Mouse (Mus musculus) small intestine, adult 2 months (tissue): ENCODE results near the gene Cfap157. TPM values are rescaled to one million over a fixed set of nuclear protein-coding genes. Genes with fewer than 3 reads are reported as not detected.
A peak's percentile ranks its signal among the peaks of the same experiment; 100 is the strongest.

Source experiments
- H3K27ac ChIP-seq: fragments of 200-500 bp; 2 replicates; pipeline ENCODE4 v1.5.1; 2012; ENCODE audit warnings: low read depth, low read length, control low read depth, inconsistent platforms; ENCODE audit not compliant: insufficient read depth
- H3K27me3 ChIP-seq: fragments of 200-500 bp; 2 replicates; pipeline ENCODE4 v1.6.1; 2012; ENCODE audit warnings: mild to moderate bottlenecking, moderate library complexity, low read length, inconsistent platforms; ENCODE audit not compliant: control insufficient read depth, insufficient read depth
- H3K36me3 ChIP-seq: fragments of 200-500 bp; 2 replicates; pipeline ENCODE4 v1.6.1; 2012; ENCODE audit warnings: mild to moderate bottlenecking, low read length, control low read depth, inconsistent platforms; ENCODE audit not compliant: control insufficient read depth, insufficient read depth
- H3K4me1 ChIP-seq: fragments of 200-500 bp; 2 replicates; pipeline ENCODE4 v1.6.1; 2012; ENCODE audit warnings: low read length, inconsistent platforms, mixed read lengths; ENCODE audit not compliant: control insufficient read depth, insufficient read depth, insufficient read length
- H3K4me3 ChIP-seq: fragments of 200-500 bp; 2 replicates; pipeline ENCODE4 v1.5.1; 2012; ENCODE audit warnings: low read depth, mild to moderate bottlenecking, control low read depth, inconsistent platforms, low read length, moderate library complexity
- CTCF ChIP-seq: fragments of 200-500 bp; IDR thresholded peaks from 2 replicates; pipeline ENCODE4 v1.5.1; 2012; ENCODE audit warnings: low read depth, mild to moderate bottlenecking, control low read depth, inconsistent platforms, low read length, moderate library complexity, mixed read lengths; ENCODE audit not compliant: insufficient replicate concordance, insufficient read length; ENCODE audit errors: extremely low read depth
- POLR2A ChIP-seq: fragments of 200-500 bp; IDR thresholded peaks from 2 replicates; pipeline ENCODE4 v1.6.1; 2012; ENCODE audit warnings: low read depth, mild to moderate bottlenecking, control low read depth, inconsistent platforms, low read length, moderate library complexity
- WGBS: fragments of 180-500 bp; shearing (Covaris S2); methylation state at CpG from one replicate; pipeline ENCODE4 v1.1.7; 2018; 5-methylcytosine and 5-hydroxymethylcytosine counted together
- polyA plus RNA-seq: library from polyadenylated mRNA; depleted of rRNA; stranded (reverse); fragments of >200 nt; gene quantifications from 2 replicates; pipeline ENCODE4 v1.2.3, GENCODE M21; 2012

Cfap157 gene
- polyA plus RNA-seq, 1 experiment: 0.06 TPM

DNA sequence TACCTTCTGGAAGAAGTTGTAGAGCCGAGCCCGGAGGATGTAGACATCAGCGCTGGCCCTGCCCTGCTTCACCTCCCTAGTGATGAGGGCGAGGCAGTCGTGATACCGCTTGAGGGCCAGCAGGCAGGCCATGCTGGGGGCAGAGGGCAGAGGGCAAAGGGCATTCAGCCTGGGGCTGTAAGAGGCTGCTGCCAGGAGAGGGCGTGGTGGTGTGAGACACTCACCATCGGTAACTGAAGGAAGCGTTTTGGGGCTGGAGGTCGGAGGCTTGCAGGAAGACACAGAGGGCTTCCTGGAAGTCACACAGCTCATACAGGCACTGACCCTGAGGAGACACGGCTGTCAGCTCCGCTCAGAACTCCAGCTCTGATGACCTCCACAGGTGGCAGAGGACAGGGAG, 12.3 kb downstream of the Cfap157 start:
- Histone ChIP-seq H3K27me3 (no peaks in the 10 kb centered on the region), H3K36me3 (no peaks in the 10 kb centered on the region), H3K4me1 (peaks cover 53% of the 10 kb centered on the region), H3K4me3 (peak overlapping the region; percentile 43), H3K27ac (peak overlapping the region; percentile 91)
- WGBS: 16% methylated on average over 12 of the region's 12 CpGs
- TF ChIP-seq CTCF (peak; percentile 60; the same call in 1 of the 2 replicates), POLR2A (no peak)

GRCm38 (mm10) chr2:32769327-32770085, 14.7 kb downstream of the Cfap157 start:
- TF ChIP-seq POLR2A (no peak), CTCF (no peak)

GRCm38 (mm10) chr2:32768661-32769285, 15.5 kb downstream of the Cfap157 start:
- WGBS: 27% methylated on average over 19 of the region's 19 CpGs
- TF ChIP-seq POLR2A (no peak), CTCF (no peak)
- H3K4me1 ChIP-seq: peaks cover 41% of the 10 kb centered on the region
- H3K4me3 ChIP-seq: no peak overlapping the region
- H3K27me3 ChIP-seq: no peaks in the 10 kb centered on the region
- H3K27ac ChIP-seq: no peak overlapping the region
- no peaks in the 10 kb centered on the region for H3K36me3 ChIP-seq

More at GRCm38 (mm10) chr2:32769327-32770085, 14.7 kb downstream of the Cfap157 start:
- Histone ChIP-seq H3K27ac (no peak overlapping the region), H3K4me3 (no peak overlapping the region), H3K4me1 (peaks cover 44% of the 10 kb centered on the region), H3K36me3 (no peaks in the 10 kb centered on the region), H3K27me3 (no peaks in the 10 kb centered on the region)
- WGBS: 83% methylated on average over 5 of the region's 5 CpGs

GRCm38 (mm10) chr2:32767241-32767640, 17.0 kb downstream of the Cfap157 start:
- Histone ChIP-seq H3K27ac (no peak overlapping the region), H3K4me1 (peaks cover 30% of the 10 kb centered on the region), H3K4me3 (no peak overlapping the region), H3K36me3 (peaks cover 7% of the 10 kb centered on the region; the same call in 1 of the 2 replicates), H3K27me3 (no peaks in the 10 kb centered on the region)
- WGBS: 81% methylated on average over 12 of the region's 12 CpGs
- no peak for TF ChIP-seq POLR2A
- TF ChIP-seq CTCF: no peak

- no peaks in the 10 kb centered on the region for H3K4me1 ChIP-seq
- no peak overlapping the region for H3K27ac ChIP-seq
- no peaks in the 10 kb centered on the region for H3K27me3 ChIP-seq
- 78% methylated on average over 3 of the region's 3 CpGs for WGBS
- peaks cover 31% of the 10 kb centered on the region for H3K36me3 ChIP-seq
- H3K4me3 ChIP-seq: no peak overlapping the region
- TF ChIP-seq CTCF (peak; percentile 44; the same call in 1 of the 2 replicates), POLR2A (no peak)
Observed at GRCm38 (mm10) chr2:32763353-32763752, 20.9 kb downstream of the Cfap157 start.

DNA sequence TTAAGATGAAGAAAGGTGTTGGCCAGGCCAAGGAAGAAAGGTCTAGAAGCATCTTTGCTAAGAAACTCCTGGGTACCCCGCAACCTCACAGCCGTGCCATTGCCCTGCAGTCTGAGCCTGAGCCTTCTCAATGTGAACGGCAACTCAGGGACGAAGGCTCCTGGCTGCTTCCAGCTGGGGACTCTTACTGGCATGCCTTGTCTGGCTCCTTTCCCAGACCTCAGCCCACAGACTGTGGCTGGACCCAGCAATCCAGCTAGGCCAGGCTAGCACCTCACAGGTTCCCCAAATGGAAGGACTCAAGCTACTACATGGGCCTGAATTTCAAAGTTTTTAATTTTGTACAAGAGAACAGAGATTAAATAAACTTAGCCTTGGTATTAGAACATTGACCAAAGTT, 22.4 kb downstream of the Cfap157 start:
- no peaks in the 10 kb centered on the region for H3K4me1 ChIP-seq
- TF ChIP-seq POLR2A (no peak), CTCF (no peak)
- no peak overlapping the region for H3K27ac ChIP-seq
- H3K36me3 ChIP-seq: peaks cover 31% of the 10 kb centered on the region
- no peaks in the 10 kb centered on the region for H3K27me3 ChIP-seq
- H3K4me3 ChIP-seq: no peak overlapping the region
- 85% methylated on average over 4 of the region's 4 CpGs for WGBS

GRCm38 (mm10) chr2:32761361-32761760, 22.9 kb downstream of the Cfap157 start:
- H3K27me3 ChIP-seq: no peaks in the 10 kb centered on the region
- H3K4me1 ChIP-seq: no peaks in the 10 kb centered on the region
- no peak overlapping the region for H3K27ac ChIP-seq
- TF ChIP-seq POLR2A (no peak), CTCF (no peak)
- 94% methylated on average over 14 of the region's 14 CpGs for WGBS
- peaks cover 31% of the 10 kb centered on the region for H3K36me3 ChIP-seq
- no peak overlapping the region for H3K4me3 ChIP-seq
